Mouse (Mus musculus): ENCODE data around the gene Wdr12. TPM values are rescaled to one million over a fixed set of nuclear protein-coding genes. Genes with fewer than 3 reads are reported as not detected.
"Not testable (repeated sequence)": the region's sequence is repeated elsewhere in the genome, so short reads cannot be mapped to it uniquely, and the experiment has no call there.

The Wdr12 gene
- polyA plus RNA-seq (2015; fragmentation: Nextera tagmentation; extraction: Ambion mirVana), result 63.7 and 65.9 TPM in 2 replicates

DNA sequence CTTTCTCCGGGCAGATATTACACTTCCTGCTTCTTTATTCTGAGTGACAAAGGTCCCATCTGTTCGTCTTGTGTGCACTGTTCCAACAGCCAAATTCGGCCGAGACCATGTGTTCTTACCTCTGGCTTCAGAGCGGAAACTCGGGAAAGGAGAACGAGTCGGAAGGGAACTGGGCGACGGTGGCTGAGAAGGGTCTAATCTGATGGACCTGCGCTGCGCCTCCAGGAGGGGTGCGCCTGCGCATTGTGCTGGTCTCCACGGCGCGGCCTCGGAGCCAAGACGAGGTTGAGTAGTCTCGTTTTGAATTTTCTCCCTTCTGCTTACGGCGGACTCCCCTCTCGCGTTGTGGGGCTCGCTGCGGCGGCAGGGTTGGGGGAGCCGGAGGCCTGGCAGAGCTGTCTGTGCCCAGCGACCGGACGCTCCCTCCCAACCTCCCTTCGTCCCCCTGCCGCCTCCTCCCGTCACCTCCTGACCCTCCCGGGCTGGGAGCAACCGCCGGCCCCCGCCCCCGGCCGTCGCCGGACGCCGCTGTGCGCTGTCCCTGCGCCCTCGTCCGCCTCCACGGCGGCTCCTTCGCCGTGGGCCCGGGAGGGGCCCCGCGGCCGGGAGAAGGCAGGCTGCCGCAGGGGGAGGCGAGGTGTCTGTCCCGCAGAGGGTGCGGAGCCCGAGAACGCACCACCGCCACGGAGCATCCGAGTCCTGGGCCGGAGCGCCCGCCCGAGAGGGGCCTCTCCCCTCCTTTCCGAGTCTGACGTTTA, at the start of gene Wdr12, which contains the start of gene Carf:
Gene Wdr12, minus strand, starts transcription at position 622 of the 758 bp plus-strand sequence.
Gene Carf, plus strand, starts transcription at position 224 of the 758 bp plus-strand sequence.
- H3K4me2 ChIP-seq, result peak within 1 kb of the TSS; percentile 83
- H3K27me3 ChIP-seq, result no peaks in the 10 kb centered on the region
- peak within 1 kb of the TSS; percentile 93 for H3K9ac ChIP-seq
- peak within 1 kb of the TSS; percentile 95 for H3K27ac ChIP-seq
- ATAC-seq (ENCODE audit: low read depth) (peak; percentile 95), DNase-seq (peak; percentile 93)
- WGBS (ENCODE audit: insufficient replicate concordance), result under 1% methylated on average over 71 of the region's 71 CpGs
- H3K4me3 ChIP-seq (replicated peaks), result peak within 1 kb of the TSS; percentile 93
- no peaks in the 10 kb centered on the region for H3K9me3 ChIP-seq (replicated peaks)
- peaks cover 17% of the 10 kb centered on the region for H3K36me3 ChIP-seq
- peaks cover 21% of the 10 kb centered on the region for H3K4me1 ChIP-seq (replicated peaks)

DNA sequence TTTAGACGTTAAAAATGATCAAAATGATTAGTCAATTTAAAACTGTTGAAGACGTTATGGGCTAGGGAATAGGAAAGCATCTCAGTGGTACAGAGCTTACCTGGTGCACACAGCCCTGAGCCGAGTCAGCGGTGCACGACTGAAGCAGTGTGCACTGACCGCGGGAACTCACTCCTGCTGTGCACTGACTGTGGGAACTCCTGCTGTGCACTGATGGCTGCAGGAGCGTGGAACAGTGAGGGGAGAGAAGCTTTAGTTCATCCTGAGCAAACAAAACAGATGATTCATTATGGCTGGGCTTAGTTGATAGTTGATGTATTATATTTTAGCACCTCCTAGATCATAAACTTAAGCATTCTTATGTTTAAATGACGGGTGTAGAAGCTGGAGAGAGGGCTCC, 38.9 kb upstream of the Wdr12 start:
- DNase-seq (no peak), ATAC-seq (ENCODE audit: low read depth) (no peak)
- Histone ChIP-seq H3K27me3 (no peaks in the 10 kb centered on the region), H3K4me2 (no peak overlapping the region), H3K27ac (no peak overlapping the region), H3K9ac (no peak overlapping the region), H3K4me1 (replicated peaks) (no peaks in the 10 kb centered on the region), H3K4me3 (replicated peaks) (no peak overlapping the region), H3K36me3 (no peaks in the 10 kb centered on the region), H3K9me3 (replicated peaks) (no peaks in the 10 kb centered on the region)
- 65% methylated on average over 9 of the region's 9 CpGs for WGBS (ENCODE audit: insufficient replicate concordance)

DNA sequence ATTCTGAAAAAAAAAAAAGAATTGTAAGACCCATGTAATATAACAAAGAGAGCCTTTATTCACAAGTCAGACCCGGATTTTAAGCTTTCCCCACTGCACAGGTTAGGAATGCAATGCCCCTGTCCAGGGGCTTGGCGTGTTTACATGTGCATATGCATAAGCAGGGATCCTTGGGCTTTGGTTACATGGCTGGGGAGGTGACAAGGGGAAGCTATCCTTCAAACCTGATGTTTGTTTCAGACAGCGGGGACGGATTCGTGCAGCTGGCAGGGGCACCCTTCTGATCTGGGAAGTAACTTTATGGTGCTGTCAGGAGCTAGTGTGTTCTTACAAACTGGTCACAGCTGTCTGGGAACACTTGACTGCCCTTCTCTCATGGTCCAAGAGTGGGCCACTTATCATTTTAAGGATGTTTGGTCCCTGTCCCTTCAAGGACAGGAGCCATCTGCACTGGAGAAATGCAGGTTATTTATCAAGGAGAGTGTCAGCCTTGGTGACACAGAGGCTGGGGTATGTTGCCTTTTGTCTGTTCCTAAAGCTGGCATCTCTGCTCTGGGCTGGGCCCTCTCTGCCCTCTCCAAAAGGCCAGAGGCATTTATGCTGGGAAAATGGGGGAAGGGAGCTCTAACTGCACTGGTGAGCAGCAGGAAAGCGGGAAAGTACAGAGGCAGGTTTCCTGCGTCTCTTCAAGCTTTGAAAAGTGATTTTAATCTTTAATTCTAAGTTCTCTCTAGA, 19.4 kb upstream of the Wdr12 start:
- Histone ChIP-seq H3K27ac (no peak overlapping the region), H3K4me2 (no peak overlapping the region), H3K4me1 (replicated peaks) (no peaks in the 10 kb centered on the region), H3K9ac (no peak overlapping the region), H3K27me3 (no peaks in the 10 kb centered on the region), H3K4me3 (replicated peaks) (no peak overlapping the region), H3K9me3 (replicated peaks) (no peaks in the 10 kb centered on the region), H3K36me3 (no peaks in the 10 kb centered on the region)
- DNase-seq (no peak), ATAC-seq (ENCODE audit: low read depth) (no peak)
- WGBS (ENCODE audit: insufficient replicate concordance), result 78% methylated on average over 7 of the region's 7 CpGs

DNA sequence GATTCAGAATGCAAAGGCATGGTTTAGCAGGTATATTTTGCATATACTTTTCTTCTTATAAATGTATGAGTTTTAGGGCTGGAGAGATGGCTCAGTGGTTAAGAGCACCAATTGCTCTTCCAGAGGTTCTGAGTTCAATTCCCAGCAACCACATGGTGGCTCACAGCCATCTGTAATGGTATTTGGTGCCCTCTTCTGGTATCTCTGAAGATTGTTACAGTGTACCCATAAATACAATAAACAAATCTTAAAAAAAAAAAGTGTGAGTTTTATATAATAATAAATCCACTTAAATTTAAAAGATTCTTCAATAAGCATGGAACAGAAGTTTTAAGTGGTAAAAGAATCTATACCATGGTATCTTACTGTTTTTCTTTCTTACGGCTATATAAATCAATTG, 6.1 kb upstream of the Wdr12 start:
- ATAC-seq (ENCODE audit: low read depth), result no peak
- no peak overlapping the region for H3K4me3 ChIP-seq (replicated peaks)

DNA sequence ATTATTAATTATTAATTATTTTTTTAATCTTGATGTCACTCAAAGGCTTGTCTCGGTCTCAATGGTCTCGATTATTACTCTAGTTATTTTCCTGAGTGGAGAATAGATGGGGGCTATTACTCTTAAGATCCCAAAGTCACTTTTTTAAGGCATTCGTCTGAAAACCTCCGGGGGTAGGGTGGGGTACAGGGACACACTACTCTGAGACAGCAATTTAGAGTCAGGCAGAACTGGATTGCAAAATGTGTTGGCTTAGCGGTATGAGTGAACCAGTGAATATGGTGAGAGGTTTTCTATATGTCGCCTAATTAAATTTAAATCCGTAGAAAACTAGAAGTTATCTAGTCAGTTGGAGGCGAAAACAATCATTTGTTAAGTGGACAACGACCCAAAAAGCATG, 394 bp upstream of the Wdr12 start:
- peak overlapping the region; percentile 93 for H3K9ac ChIP-seq
- no peak overlapping the region for H3K27ac ChIP-seq
- peaks cover 21% of the 10 kb centered on the region for H3K4me1 ChIP-seq (replicated peaks)
- no peaks in the 10 kb centered on the region for H3K9me3 ChIP-seq (replicated peaks)
- no peaks in the 10 kb centered on the region for H3K27me3 ChIP-seq
- peaks cover 14% of the 10 kb centered on the region for H3K36me3 ChIP-seq
- ATAC-seq (ENCODE audit: low read depth), result no peak
- WGBS (ENCODE audit: insufficient replicate concordance), result 5% methylated on average over 9 of the region's 9 CpGs
- peak; percentile 5 for DNase-seq
- peak overlapping the region; percentile 83 for H3K4me2 ChIP-seq
- H3K4me3 ChIP-seq (replicated peaks), result peak overlapping the region; percentile 93

More for the DNA sequence above, 6.1 kb upstream of the Wdr12 start:
- no peaks in the 10 kb centered on the region for H3K27me3 ChIP-seq
- no peaks in the 10 kb centered on the region for H3K4me1 ChIP-seq (replicated peaks)
- 94% methylated on average over 1 of the region's 1 CpGs for WGBS (ENCODE audit: insufficient replicate concordance)
- no peak overlapping the region for H3K9ac ChIP-seq
- no peak for DNase-seq
- peaks cover 15% of the 10 kb centered on the region for H3K36me3 ChIP-seq
- H3K9me3 ChIP-seq (replicated peaks), result no peaks in the 10 kb centered on the region
- H3K4me2 ChIP-seq, result no peak overlapping the region
- H3K27ac ChIP-seq, result no peak overlapping the region

DNA sequence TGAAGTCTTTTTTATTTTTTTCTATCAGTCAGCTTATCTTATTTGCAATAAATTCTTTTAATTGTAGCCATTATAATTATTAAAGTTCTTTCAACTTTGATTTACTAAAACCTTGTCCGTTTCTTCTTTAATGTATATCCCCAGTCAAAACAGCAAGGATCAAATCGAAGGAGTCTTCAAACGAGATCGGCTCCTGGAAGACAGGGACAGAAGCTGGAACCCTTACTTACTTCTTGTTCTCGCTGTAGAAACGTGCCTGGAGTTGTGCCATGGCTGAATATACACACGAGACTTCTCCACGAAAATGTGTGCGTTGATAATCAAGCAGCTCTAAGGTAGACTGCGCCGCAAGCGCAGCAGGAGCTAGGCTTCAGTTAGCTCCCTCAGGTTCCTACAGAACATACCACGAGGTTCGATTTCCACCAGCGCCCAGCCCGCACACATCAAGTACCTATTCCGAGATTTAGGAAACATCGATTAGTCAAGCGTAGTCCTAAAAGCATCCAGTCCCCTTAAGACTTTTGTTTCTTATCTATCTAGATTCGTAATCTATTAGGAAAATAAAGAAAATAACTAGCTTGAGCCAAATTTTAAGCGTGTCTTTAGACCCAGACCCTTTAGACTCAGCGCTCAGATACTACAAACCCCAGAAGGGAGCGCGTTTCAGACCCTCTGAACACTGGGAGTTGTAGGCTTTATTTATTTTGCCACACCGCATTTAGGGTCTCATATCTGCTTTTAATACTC, 995 bp downstream of the Wdr12 start:
- H3K9ac ChIP-seq, result peak overlapping the region; percentile 93
- ATAC-seq (ENCODE audit: low read depth) (peak; percentile 82), DNase-seq (peak; percentile 64)
- peak overlapping the region; percentile 93 for H3K4me3 ChIP-seq (replicated peaks)
- WGBS (ENCODE audit: insufficient replicate concordance), result under 1% methylated on average over 25 of the region's 25 CpGs
- peak overlapping the region; percentile 83 for H3K4me2 ChIP-seq
- H3K27me3 ChIP-seq, result no peaks in the 10 kb centered on the region
- peak overlapping the region; percentile 95 for H3K27ac ChIP-seq
- no peaks in the 10 kb centered on the region for H3K9me3 ChIP-seq (replicated peaks)
- H3K4me1 ChIP-seq (replicated peaks), result peaks cover 21% of the 10 kb centered on the region
- H3K36me3 ChIP-seq, result peaks cover 24% of the 10 kb centered on the region

GRCm38 (mm10) chr1:60096572-60097276, 1.7 kb downstream of the Wdr12 start:
- Histone ChIP-seq H3K27me3 (no peaks in the 10 kb centered on the region), H3K9ac (peak overlapping the region; percentile 93), H3K27ac (peak overlapping the region; percentile 71), H3K9me3 (replicated peaks) (no peaks in the 10 kb centered on the region), H3K4me3 (replicated peaks) (peak overlapping the region; percentile 93), H3K4me2 (peak overlapping the region; percentile 83), H3K36me3 (peaks cover 31% of the 10 kb centered on the region), H3K4me1 (replicated peaks) (peaks cover 21% of the 10 kb centered on the region)
- ATAC-seq (ENCODE audit: low read depth), result no peak
- DNase-seq, result peak; percentile 2
- 2% methylated on average over 13 of the region's 13 CpGs for WGBS (ENCODE audit: insufficient replicate concordance)

GRCm38 (mm10) chr1:60076411-60076810, 22.0 kb downstream of the Wdr12 start:
- WGBS (ENCODE audit: insufficient replicate concordance), result 83% methylated on average over 6 of the region's 6 CpGs
- ATAC-seq (ENCODE audit: low read depth), result no peak

GRCm38 (mm10) chr1:60075590-60075989, 22.9 kb downstream of the Wdr12 start:
- Histone ChIP-seq H3K4me3 (replicated peaks) (no peak overlapping the region), H3K4me2 (no peak overlapping the region), H3K27ac (no peak overlapping the region), H3K9ac (no peak overlapping the region), H3K9me3 (replicated peaks) (no peaks in the 10 kb centered on the region), H3K27me3 (no peaks in the 10 kb centered on the region), H3K4me1 (replicated peaks) (no peaks in the 10 kb centered on the region), H3K36me3 (peaks cover 40% of the 10 kb centered on the region)
- no peak for DNase-seq
- ATAC-seq (ENCODE audit: low read depth), result no peak
- WGBS (ENCODE audit: insufficient replicate concordance), result 66% methylated on average over 3 of the region's 3 CpGs

More at GRCm38 (mm10) chr1:60076411-60076810, 22.0 kb downstream of the Wdr12 start:
- Histone ChIP-seq H3K9me3 (replicated peaks) (no peaks in the 10 kb centered on the region), H3K27me3 (no peaks in the 10 kb centered on the region), H3K4me3 (replicated peaks) (no peak overlapping the region), H3K9ac (no peak overlapping the region), H3K4me2 (no peak overlapping the region), H3K36me3 (peaks cover 44% of the 10 kb centered on the region), H3K27ac (no peak overlapping the region), H3K4me1 (replicated peaks) (no peaks in the 10 kb centered on the region)
- DNase-seq, result no peak

DNA sequence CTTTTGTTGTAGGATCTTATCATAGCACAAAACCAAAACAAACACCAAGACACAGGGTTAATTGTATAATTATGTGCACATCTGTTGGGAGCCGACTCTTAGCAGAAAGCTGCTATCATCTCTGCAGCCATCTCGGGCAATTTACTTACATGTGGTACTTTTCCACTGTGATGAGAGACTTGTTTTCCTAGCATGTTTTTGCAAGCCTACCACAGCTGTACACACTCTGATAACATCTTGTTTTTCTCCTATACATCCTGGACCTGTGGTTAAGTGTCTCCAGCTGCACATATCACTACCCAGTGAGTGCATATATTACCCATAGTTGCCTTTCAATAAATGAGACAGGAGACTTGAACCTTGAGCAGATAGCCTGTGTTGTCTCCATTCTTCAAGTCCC, 23.5 kb downstream of the Wdr12 start:
- H3K4me2 ChIP-seq, result no peak overlapping the region
- H3K4me3 ChIP-seq (replicated peaks), result no peak overlapping the region
- no peak for DNase-seq
- WGBS (ENCODE audit: insufficient replicate concordance), result 66% methylated on average over 2 of the region's 2 CpGs
- ATAC-seq (ENCODE audit: low read depth), result no peak
- no peaks in the 10 kb centered on the region for H3K9me3 ChIP-seq (replicated peaks)
- no peaks in the 10 kb centered on the region for H3K4me1 ChIP-seq (replicated peaks)
- H3K36me3 ChIP-seq, result peaks cover 35% of the 10 kb centered on the region
- H3K27me3 ChIP-seq, result no peaks in the 10 kb centered on the region
- H3K9ac ChIP-seq, result no peak overlapping the region
- no peak overlapping the region for H3K27ac ChIP-seq

- H3K36me3 ChIP-seq; DNase-seq; H3K4me2 ChIP-seq; ATAC-seq (ENCODE audit: low read depth); H3K27ac ChIP-seq; H3K4me1 ChIP-seq (replicated peaks); H3K9ac ChIP-seq; H3K9me3 ChIP-seq (replicated peaks); H3K4me3 ChIP-seq (replicated peaks); H3K27me3 ChIP-seq: not testable (repeated sequence)
These were observed 27.7 kb downstream of the Wdr12 start for GRCm38 (mm10) chr1:60070725-60071124.
